Mouse (Mus musculus): ENCODE data around the gene Sec14l5.

Sec14l5 gene

DNA sequence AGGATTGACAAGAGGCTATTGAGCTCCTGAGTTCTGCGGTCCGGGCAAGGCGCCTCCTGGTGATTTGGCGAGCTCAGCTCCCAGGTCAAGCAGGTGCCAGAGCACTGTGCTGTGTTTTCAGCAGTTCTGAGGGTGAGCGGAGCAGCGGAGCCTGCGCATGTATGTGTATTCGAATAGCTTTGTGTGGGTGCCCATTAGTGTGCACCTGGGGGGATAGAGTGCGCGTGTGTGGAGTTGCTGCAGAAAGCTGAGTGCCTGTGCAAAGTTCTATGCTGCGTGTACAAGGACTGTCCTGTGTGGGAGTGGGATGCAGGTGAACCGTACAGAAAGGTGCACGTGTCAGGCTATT lies at the start of gene Sec14l5:
Sec14l5 (plus strand) TSS at position 73 of the 349 bp plus-strand sequence.
- DNase-seq (ENCODE audit: low spot score in 2 of 2) = no peak

DNA sequence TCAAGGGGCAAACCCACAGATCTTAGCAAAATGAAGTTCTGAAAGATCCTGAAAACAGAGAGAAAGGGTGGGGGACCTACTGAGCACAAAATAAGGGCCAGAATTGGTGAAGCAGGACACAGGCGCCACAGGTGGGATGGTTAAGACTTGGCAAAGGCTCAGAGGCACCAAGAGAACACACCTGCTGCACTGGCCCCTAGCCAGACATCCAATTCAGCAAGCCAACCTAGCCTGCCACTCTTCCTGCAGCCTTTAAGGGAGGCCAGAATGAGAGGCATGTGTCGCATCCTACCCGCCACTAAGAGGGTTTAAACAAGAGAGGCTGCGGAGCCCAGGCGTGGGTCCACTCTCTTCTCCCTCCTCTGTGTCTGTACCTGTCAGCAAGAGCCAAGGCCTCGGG lies 45.9 kb upstream of the Sec14l5 start:
- no peak for DNase-seq (ENCODE audit: low spot score in 2 of 2)

- no peak for DNase-seq (ENCODE audit: low spot score in 2 of 2)
Observed at GRCm38 (mm10) chr16:5109877-5110276, 37.0 kb upstream of the Sec14l5 start.

DNA sequence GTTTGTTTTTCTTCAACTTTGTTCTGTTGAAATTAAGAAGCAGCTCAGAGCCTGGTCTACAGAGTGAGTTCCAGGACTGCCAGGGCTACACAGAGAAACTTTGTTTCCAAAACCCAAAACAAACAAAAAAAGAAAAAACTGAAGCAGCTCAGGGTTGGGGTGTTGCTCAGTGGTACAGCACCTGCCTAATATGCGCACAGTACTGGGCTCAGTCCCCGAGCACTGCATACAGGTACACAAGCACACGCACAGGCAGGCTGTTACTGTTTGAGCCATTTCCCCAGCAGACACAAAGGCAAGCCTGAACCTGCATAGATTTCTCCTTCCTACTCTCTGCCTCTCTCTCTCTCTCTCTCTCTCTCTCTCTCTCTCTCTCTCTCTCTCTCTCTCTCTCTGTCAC lies 35.9 kb upstream of the Sec14l5 start:
- DNase-seq (ENCODE audit: low spot score in 2 of 2) = no peak

DNA sequence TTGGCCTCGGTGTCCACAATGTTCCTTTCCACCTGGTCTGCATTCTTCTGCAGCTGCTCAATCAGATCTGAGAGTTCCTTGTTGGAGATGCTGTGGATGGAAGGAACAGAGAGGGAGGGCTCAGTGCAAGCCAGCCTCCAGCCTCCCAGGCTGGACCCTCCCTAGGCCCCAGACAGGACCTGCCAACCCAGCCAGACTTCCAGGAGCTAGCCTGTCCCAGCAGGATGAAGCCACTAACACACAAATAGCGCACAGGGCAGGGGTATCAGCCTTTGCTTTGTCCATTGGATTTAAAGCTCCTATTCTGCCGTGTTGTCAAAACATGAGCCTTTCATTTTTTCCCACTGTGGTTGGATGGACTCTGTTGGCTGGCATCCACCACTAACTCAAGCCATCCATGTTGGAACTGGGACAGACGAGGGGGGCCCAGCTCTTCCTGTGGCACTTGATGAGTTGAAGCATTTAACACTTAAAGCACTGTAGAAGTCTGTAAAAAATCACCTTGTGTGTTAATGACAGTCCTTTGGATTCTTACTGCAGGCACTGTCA lies 33.8 kb upstream of the Sec14l5 start:
- DNase-seq (ENCODE audit: low spot score in 2 of 2) = no peak

- DNase-seq (ENCODE audit: low spot score in 2 of 2) = no peak
Observed at GRCm38 (mm10) chr16:5113582-5113981, 33.3 kb upstream of the Sec14l5 start.

DNA sequence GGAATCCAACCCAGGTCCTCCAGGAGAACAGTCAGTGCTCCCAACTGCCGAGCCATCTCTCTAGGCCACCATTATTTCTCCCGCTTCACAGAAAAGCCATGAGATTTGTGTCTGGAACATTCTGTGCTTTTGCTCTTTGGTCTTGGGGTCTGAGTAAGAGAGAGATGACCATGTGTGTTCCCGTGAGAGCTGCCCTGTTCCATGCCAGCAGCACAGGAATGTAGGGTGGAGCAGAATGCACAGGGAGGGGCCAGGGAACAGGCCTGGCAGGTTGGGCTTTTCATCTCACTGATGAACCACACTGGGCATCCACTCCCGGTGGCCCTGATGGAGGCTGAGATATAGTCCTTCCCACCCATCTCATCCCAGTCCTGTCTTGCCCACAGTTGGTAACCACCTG lies 27.5 kb upstream of the Sec14l5 start:
- DNase-seq (ENCODE audit: low spot score in 2 of 2) = no peak

GRCm38 (mm10) chr16:5119845-5120244 lies 27.1 kb upstream of the Sec14l5 start:
- DNase-seq (ENCODE audit: low spot score in 2 of 2) = no peak

GRCm38 (mm10) chr16:5123476-5123875 lies 23.4 kb upstream of the Sec14l5 start:
- DNase-seq (ENCODE audit: low spot score in 2 of 2) = no peak

DNA sequence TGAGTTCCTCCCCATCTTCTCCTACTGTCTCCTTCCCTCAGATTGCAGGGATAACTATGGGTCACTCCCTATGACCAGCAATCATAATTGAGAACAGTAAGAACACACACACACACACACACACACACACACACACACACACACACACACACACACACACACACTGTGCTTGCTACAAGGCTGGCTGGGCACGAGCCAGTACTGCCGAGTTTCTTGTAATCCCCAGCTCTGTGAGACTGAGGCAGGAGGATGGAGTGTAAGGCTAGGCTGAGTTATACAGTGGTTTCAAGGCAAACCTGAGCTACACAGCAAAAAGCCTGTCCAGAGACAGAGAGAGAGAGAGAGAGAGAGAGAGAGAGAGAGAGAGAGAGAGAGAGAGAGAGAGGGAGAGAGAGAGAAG lies 16.7 kb upstream of the Sec14l5 start:
- DNase-seq (ENCODE audit: low spot score in 2 of 2) = no peak

DNA sequence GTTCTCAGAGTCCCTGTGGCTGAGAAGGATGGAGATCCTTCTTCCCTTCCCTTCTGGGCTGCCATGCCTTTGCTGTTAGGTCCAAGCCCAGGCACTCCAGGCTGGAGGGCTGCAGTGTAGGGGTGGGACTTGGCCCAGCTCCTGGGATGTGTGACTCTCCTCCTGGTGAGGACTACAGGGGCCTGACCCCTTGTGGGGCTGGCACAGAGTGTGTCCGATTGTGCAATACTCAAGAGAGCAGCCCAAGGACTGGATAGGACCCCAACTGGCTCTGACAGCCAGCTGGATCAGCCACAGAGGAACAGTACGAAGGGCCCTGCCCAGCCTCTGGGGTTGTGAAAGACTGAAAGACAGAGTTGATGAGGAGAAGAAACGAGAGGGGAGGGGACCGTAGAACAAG lies 16.1 kb upstream of the Sec14l5 start:
- DNase-seq (ENCODE audit: low spot score in 2 of 2) = no peak

DNA sequence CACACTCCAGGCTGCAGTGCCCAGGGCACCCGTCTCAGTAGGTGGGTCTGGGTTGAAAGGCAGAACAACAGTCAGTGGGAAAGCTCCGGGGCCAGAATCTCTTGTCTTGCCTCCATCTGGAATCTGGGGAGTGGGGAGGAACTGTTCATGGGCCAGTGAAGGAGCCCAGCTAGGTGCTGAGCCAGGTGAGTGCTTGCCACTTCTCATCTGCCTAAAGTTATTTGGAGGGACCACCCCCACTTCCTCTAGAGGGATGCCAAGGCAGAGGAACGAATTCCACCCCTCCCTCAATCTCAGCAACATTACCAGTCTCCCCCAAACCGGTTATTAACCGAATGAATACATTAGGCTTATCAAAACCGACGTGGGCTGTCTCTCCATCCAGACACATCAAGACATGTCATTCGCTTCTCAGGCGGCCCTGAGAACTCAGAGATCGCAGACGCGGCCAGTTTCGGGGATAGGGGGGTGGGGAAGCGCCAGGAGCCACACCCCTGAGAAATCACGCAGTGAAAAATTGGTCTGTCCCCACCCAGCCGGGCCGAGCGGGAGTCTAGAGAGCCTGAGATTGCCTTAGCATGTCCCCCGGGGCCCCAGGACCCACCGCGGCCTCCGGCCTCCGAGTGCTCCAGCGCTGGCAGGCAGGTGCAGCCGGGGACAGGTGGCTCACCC lies 15.5 kb upstream of the Sec14l5 start:
- no peak for DNase-seq (ENCODE audit: low spot score in 2 of 2)

GRCm38 (mm10) chr16:5132401-5132801 lies 14.5 kb upstream of the Sec14l5 start, which contains the start of gene Ppl:
Gene Ppl, minus strand, starts transcription at chr16:5132421.
- no peak for DNase-seq (ENCODE audit: low spot score in 2 of 2)

GRCm38 (mm10) chr16:5134623-5135330 lies 12.1 kb upstream of the Sec14l5 start:
- DNase-seq (ENCODE audit: low spot score in 2 of 2) = peak in 1 of 2 experiments; percentile 30

DNA sequence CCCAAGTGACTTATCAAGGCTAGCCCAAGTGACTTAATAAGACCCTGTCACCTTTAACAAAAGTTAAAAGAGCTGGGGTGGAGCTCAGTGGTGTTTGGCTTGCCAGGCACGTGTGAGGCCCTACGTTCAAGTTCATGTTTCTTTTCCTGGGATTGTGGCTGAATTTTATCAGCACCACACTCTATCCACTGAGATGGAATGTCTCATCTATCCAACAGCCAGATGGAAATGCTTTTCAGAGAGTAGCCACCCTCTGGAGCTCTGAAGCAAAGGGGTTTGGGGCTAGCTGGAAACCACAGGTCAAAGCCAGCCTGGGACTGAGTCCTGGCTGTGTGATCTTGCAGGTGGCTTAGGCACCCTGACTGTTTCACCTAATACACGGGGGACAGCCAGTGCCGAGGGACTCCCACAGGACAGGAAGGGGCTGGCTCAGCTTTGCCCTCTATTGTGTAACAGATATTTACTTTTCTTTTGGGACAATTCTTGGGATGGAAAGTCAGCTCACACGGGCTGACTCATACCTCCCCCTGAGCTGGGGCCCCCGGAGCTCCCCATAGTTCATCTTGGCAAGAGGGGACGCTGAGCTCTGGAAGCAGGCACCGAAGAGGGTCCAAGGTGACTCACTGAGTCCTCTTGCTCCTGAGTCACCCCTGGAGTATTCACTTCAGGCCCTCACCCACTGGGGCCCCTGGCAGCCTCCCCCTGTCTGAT lies 11.2 kb upstream of the Sec14l5 start:
- no peak for DNase-seq (ENCODE audit: low spot score in 2 of 2)

- DNase-seq (ENCODE audit: low spot score in 2 of 2) = no peak
Observed at GRCm38 (mm10) chr16:5136505-5136904, 10.4 kb upstream of the Sec14l5 start.

- no peak for DNase-seq (ENCODE audit: low spot score in 2 of 2)
Observed at GRCm38 (mm10) chr16:5137006-5137540, 9.8 kb upstream of the Sec14l5 start.

- no peak for DNase-seq (ENCODE audit: low spot score in 2 of 2)
Observed at GRCm38 (mm10) chr16:5139741-5140140, 7.2 kb upstream of the Sec14l5 start.

GRCm38 (mm10) chr16:5145570-5145969 lies 1.3 kb upstream of the Sec14l5 start:
- peak; percentile 49 to 65 for DNase-seq (ENCODE audit: low spot score in 2 of 2)

- DNase-seq (ENCODE audit: low spot score in 2 of 2) = no peak
Observed at GRCm38 (mm10) chr16:5146367-5147036, 407 bp upstream of the Sec14l5 start.

GRCm38 (mm10) chr16:5150544-5150943 lies 3.6 kb downstream of the Sec14l5 start:
- DNase-seq (ENCODE audit: low spot score in 2 of 2) = no peak
